Mouse (Mus musculus): Measurements from ENCODE around the gene Dock1. TPM values are rescaled to one million over a fixed set of nuclear protein-coding genes. Genes with fewer than 3 reads are reported as not detected.

Gene Dock1
- total RNA-seq, 2 experiments from 2014 or later = 86.5 to 107 TPM

GRCm38 (mm10) chr7:135165155-135165554, 494.7 kb downstream of the Dock1 start:
- peak; percentile 67 for DNase-seq

GRCm38 (mm10) chr7:135169936-135170335, 499.5 kb downstream of the Dock1 start:
- no peak for DNase-seq

DNA sequence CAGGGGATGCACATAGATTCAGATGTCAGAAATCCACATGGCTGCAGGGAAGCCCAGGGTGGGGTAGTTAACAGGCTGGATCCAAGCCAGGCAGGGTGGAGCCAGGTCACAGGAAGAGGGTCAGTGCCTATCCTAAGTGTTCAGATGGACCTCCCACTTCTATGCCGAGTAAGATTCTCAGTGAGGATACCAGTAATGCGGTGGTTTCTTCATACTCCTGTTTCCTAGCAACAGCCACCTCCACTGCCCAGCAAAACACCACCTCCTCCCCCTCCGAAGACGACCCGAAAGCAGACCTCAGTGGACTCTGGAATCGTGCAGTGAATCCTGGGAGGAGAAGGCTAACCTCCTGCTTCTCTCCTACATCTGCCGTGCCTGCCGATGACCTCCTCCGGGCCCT, 501.8 kb downstream of the Dock1 start:
- no peak for DNase-seq

GRCm38 (mm10) chr7:135194190-135194589, 523.7 kb downstream of the Dock1 start:
- DNase-seq = no peak

DNA sequence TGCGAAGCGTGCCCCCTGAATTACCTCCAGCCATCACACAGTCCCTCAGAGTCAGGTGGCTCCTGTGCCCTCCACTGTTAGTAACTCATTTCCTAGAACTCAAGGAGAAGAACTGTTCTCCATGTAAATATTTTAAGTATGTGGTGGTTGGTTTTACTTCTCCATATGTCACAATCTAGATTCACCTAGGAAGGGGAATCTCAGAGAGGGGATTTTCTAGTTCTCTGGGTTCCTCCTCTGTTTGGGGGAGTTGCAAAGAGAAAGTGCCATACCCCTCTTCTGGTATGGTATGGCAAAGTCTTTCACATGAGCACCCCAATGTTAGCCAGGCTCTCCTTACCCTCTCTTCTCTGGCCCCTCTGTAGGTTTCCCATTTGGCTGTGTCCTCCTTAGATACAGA, 525.2 kb downstream of the Dock1 start:
- DNase-seq = no peak

GRCm38 (mm10) chr7:135196828-135197227, 526.4 kb downstream of the Dock1 start:
- no peak for DNase-seq

- DNase-seq = peak; percentile 57
Measured at GRCm38 (mm10) chr7:135203920-135204319, 533.5 kb downstream of the Dock1 start.

GRCm38 (mm10) chr7:135205111-135205510, 534.7 kb downstream of the Dock1 start:
- no peak for DNase-seq

DNA sequence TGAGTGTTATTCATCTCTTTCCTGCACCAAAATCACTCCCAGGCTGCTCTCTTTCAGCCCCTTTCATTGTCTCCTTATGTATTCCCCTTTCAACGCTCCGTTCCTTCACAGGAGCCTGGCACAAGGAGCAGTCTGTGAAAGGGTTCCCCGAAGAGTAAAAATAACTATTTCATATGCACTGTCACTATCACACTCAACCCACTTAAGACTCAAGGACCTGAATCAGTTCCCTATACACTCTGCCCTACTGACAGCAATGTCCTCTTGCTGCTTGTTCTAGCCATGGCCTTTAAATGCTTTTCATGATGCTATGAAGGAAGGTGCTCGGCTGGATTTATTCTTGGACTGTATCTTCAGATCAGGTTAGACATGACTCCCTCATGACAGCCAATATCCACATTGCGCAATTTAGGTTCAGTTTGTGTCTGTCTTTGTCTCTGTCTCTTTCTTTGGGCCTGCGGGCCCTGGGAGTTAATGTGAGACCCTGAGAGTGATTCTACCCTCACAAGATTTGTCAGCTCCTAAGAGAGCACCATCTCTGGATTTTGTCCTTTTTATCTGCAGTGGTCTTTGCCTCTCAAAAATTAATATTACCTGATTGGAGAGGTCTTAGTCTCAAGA, 538.6 kb downstream of the Dock1 start:
- DNase-seq = no peak

DNA sequence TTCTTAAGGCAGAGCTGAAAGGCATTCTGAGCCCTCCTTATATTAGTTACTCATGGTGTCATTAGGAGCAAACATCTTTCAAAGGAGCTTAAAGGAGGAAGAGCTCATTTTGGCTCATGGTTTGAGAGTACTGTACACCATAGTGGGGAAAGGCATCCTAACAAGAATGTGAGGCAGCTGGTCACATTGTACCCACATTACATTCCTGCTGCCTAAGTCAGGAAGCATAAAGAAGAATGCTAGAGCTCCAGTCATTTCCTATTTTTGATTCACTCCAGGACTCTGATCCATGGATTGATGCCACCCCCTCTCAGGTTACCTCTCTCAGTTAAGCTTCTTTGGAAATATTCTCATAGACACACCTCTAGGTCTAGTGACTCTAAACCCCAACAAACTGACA, 539.8 kb downstream of the Dock1 start:
- DNase-seq = no peak

DNA sequence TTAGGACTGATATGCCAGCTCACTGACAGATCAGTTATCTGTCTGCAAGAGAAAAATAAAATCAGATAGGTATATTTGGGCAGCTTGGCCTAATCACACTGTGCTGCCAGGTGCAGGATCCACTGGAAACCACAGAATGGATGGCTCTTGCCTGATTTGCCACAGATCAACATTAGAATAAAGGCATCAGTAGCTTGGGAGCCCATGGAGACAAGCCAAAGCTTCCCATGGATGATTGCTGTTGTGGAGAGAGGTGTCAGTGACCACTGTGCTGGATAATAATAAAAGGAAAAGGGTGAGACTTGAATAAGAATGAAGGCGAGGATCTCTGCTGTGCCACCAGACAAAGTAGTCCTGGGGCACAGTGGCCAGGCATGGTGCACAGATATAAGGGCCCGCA, 540.4 kb downstream of the Dock1 start:
- DNase-seq = no peak

- peak; percentile 80 for DNase-seq
Measured at GRCm38 (mm10) chr7:135212505-135212904, 542.1 kb downstream of the Dock1 start.

GRCm38 (mm10) chr7:135221475-135221874, 551.0 kb downstream of the Dock1 start:
- DNase-seq = no peak
